Mouse (Mus musculus) CD4-positive, CD25-positive, alpha-beta regulatory T cell, adult 4 months (primary cell): Measurements from ENCODE around the gene Eno2. TPM values are rescaled to one million over a fixed set of nuclear protein-coding genes. Genes with fewer than 3 reads are reported as not detected.
A peak's percentile ranks its signal among the peaks of the same experiment; 100 is the strongest.

Experiments
- ATAC-seq: one replicate; pipeline ENCODE4 v1.8.0; 2017
- polyA plus RNA-seq, 2 experiments: library from polyadenylated mRNA; unstranded; fragments of 100-300 nt; shearing (Covaris generic); gene quantifications; one replicate each; pipeline ENCODE4 v1.2.1; 2017

Gene Eno2
- polyA plus RNA-seq, 2 experiments from 2014 or later = 3.0 to 9.9 TPM

- no peak for ATAC-seq
Measured at GRCm38 (mm10) chr6:124758849-124759232, 10.6 kb downstream of the Eno2 start.

- ATAC-seq = no peak
Measured at GRCm38 (mm10) chr6:124757909-124758848, 11.3 kb downstream of the Eno2 start.

- ATAC-seq = no peak
Measured at GRCm38 (mm10) chr6:124757351-124757880, 12.1 kb downstream of the Eno2 start.

- ATAC-seq = peak; percentile 39
Measured at GRCm38 (mm10) chr6:124756652-124757350, 12.7 kb downstream of the Eno2 start.

- peak; percentile 33 for ATAC-seq
Measured at GRCm38 (mm10) chr6:124755831-124756595, 13.5 kb downstream of the Eno2 start, which contains the start of the genes Gm45234 and Atn1. Gm45234 (minus strand) TSS chr6:124756021. Atn1 (minus strand) TSS chr6:124756524.

GRCm38 (mm10) chr6:124755306-124755705 is 14.2 kb downstream of the Eno2 start:
- ATAC-seq = no peak

GRCm38 (mm10) chr6:124753861-124754260 is 15.6 kb downstream of the Eno2 start:
- ATAC-seq = no peak

- ATAC-seq = peak; percentile 78
Measured at GRCm38 (mm10) chr6:124750405-124750804, 19.1 kb downstream of the Eno2 start.

GRCm38 (mm10) chr6:124746654-124747632 is 22.5 kb downstream of the Eno2 start:
- ATAC-seq = no peak

GRCm38 (mm10) chr6:124746296-124746605 is 23.2 kb downstream of the Eno2 start:
- no peak for ATAC-seq

- peak; percentile 59 for ATAC-seq
Measured at GRCm38 (mm10) chr6:124745490-124746295, 23.8 kb downstream of the Eno2 start.

GRCm38 (mm10) chr6:124744755-124745321 is 24.6 kb downstream of the Eno2 start:
- no peak for ATAC-seq

GRCm38 (mm10) chr6:124743647-124744046 is 25.8 kb downstream of the Eno2 start:
- ATAC-seq = no peak

- ATAC-seq = no peak
Measured at GRCm38 (mm10) chr6:124742839-124743514, 26.5 kb downstream of the Eno2 start.

- ATAC-seq = no peak
Measured at GRCm38 (mm10) chr6:124741842-124742241, 27.6 kb downstream of the Eno2 start.

- ATAC-seq = peak; percentile 81
Measured at GRCm38 (mm10) chr6:124740888-124741761, 28.3 kb downstream of the Eno2 start, which contains the start of gene Grcc10. Grcc10 (minus strand) TSS chr6:124741374.

- peak; percentile 15 for ATAC-seq
Measured at GRCm38 (mm10) chr6:124740211-124740887, 29.1 kb downstream of the Eno2 start.
